Mouse (Mus musculus) myocyte (in vitro differentiated cells): ENCODE measurements around the gene Chrne. TPM values are rescaled to one million over a fixed set of nuclear protein-coding genes. Genes with fewer than 3 reads are reported as not detected.

Experiments used
- H3K27me3 ChIP-seq: one replicate; pipeline ENCODE4 v1.6.1; 2011; ENCODE audit not compliant: control insufficient read depth, insufficient read depth, insufficient read length
- H3K36me3 ChIP-seq: one replicate; pipeline ENCODE4 v1.6.1; 2011; ENCODE audit not compliant: control insufficient read depth, insufficient read depth
- H3K4me2 ChIP-seq: one replicate; pipeline ENCODE4 v1.6.1; 2011; ENCODE audit warnings: low read depth, control low read depth
- H3K4me3 ChIP-seq: one replicate; pipeline ENCODE4 v1.5.1; 2011; ENCODE audit warnings: mild to moderate bottlenecking, control low read depth, moderate library complexity
- H3K79me2 ChIP-seq: one replicate; pipeline ENCODE4 v1.6.1; 2011; ENCODE audit not compliant: control insufficient read depth, insufficient read depth
- H3ac ChIP-seq: one replicate; pipeline ENCODE4 v1.6.1; 2011; ENCODE audit not compliant: control insufficient read depth, insufficient read length
- CEBPB ChIP-seq: IDR thresholded peaks from 2 replicates; pipeline ENCODE4 v1.6.1; 2011; ENCODE audit warnings: mild to moderate bottlenecking, moderate library complexity; ENCODE audit not compliant: poor library complexity, insufficient read depth, severe bottlenecking
- E2F4 ChIP-seq: IDR thresholded peaks from one replicate; pipeline ENCODE4 v1.6.1; 2011; ENCODE audit warnings: mild to moderate bottlenecking, control low read depth, moderate library complexity; ENCODE audit not compliant: insufficient read depth
- MAX ChIP-seq: IDR thresholded peaks from one replicate; pipeline ENCODE4 v1.6.1; 2011; ENCODE audit warnings: low read depth, mild to moderate bottlenecking, control low read depth
- MYOD1 ChIP-seq, 3 experiments: IDR thresholded peaks; one replicate each; pipeline ENCODE4 v1.6.1; 2011; ENCODE audit warnings: control low read depth in 2 of 3, low read depth in 2 of 3, mild to moderate bottlenecking in 2 of 3, moderate library complexity in 1 of 3; ENCODE audit not compliant: insufficient read length in 2 of 3, control insufficient read depth in 1 of 3
- MYOG ChIP-seq, 3 experiments: IDR thresholded peaks; one replicate each; pipeline ENCODE4 v1.6.1; 2011; ENCODE audit warnings: control low read depth in 2 of 3, low read depth in 2 of 3, mild to moderate bottlenecking in 2 of 3; ENCODE audit not compliant: insufficient read length in 2 of 3, control insufficient read depth in 1 of 3, insufficient read depth in 1 of 3
- POLR2A ChIP-seq: IDR thresholded peaks from one replicate; pipeline ENCODE4 v1.6.1; 2011; ENCODE audit warnings: low read depth, mild to moderate bottlenecking, control low read depth, moderate library complexity; ENCODE audit not compliant: insufficient read length
- POLR2AphosphoS2 ChIP-seq: IDR thresholded peaks from one replicate; pipeline ENCODE4 v1.6.1; 2011; ENCODE audit warnings: low read depth, control low read depth; ENCODE audit not compliant: insufficient read length
- REST ChIP-seq: IDR thresholded peaks from one replicate; pipeline ENCODE4 v1.6.1; 2011; ENCODE audit warnings: mild to moderate bottlenecking, control low read depth, moderate library complexity; ENCODE audit not compliant: insufficient read depth, insufficient read length
- SRF ChIP-seq: IDR thresholded peaks from one replicate; pipeline ENCODE4 v1.6.1; 2011; ENCODE audit warnings: low read depth; ENCODE audit not compliant: control insufficient read depth, insufficient read length
- TCF12 ChIP-seq: IDR thresholded peaks from one replicate; pipeline ENCODE4 v1.6.1; 2011; ENCODE audit warnings: mild to moderate bottlenecking, control low read depth; ENCODE audit not compliant: poor library complexity, insufficient read depth, severe bottlenecking
- TCF3 ChIP-seq: IDR thresholded peaks from one replicate; pipeline ENCODE4 v1.6.1; 2011; ENCODE audit warnings: low read depth, control low read depth; ENCODE audit not compliant: insufficient read length
- USF1 ChIP-seq: IDR thresholded peaks from one replicate; pipeline ENCODE4 v1.6.1; 2011; ENCODE audit warnings: low read depth, mild to moderate bottlenecking, control low read depth, moderate library complexity
- polyA plus RNA-seq: library from polyadenylated mRNA; unstranded; fragments of >200 nt; fragmentation: generic; extraction: Trizol; gene quantifications from one replicate; pipeline ENCODE4 v1.2.1, GENCODE M21; 2012; ENCODE audit warnings: missing spikeins

Chrne gene
- polyA plus RNA-seq, 1 experiment, result 5.3 TPM

- Histone ChIP-seq H3K36me3 (no peaks in the 10 kb centered on the region), H3K4me3 (no peak overlapping the region), H3K27me3 (no peaks in the 10 kb centered on the region), H3K79me2 (peaks cover 53% of the 10 kb centered on the region), H3K4me2 (peak overlapping the region; percentile 71), H3ac (no peak overlapping the region)
- no peak for TF ChIP-seq MYOG (IDR thresholded peaks at IDR 0.05; ENCODE audit: control insufficient read depth in 1 of 3, insufficient read depth in 1 of 3, insufficient read length in 2 of 3, low read depth in 2 of 3)
- no peak for TF ChIP-seq MAX
- no peak for TF ChIP-seq REST
- TF ChIP-seq CEBPB, result no peak
- no peak for TF ChIP-seq SRF
- no peak for TF ChIP-seq POLR2A
- no peak for TF ChIP-seq USF1
- TF ChIP-seq MYOD1 (IDR thresholded peaks at IDR 0.05; ENCODE audit: control insufficient read depth in 1 of 3, insufficient read length in 2 of 3, low read depth in 2 of 3), result no peak
- TF ChIP-seq TCF3, result no peak
- TF ChIP-seq TCF12, result no peak
- no peak for TF ChIP-seq E2F4
- TF ChIP-seq POLR2AphosphoS2, result no peak
Measured at GRCm38 (mm10) chr11:70580921-70581320, 38.1 kb downstream of the Chrne start.

DNA sequence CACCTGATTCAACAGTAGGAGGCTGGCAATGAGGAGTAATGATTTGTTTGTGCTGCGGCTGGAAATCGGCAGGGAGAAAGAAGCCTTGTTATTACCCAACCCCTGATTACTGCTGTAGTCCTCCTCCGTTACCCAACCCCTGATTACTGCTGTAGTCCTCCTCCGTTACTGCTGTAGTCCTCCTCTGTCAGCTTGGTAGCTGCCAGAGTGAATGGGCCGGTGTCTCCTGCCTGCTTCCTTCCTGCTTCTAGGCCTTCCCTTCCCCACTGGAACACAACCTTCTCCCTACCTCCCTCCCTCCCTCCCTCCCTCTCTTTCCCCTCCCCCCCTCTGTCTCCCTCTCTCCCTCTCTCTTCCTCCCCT is 38.7 kb downstream of the Chrne start:
- H3K36me3 ChIP-seq, result no peaks in the 10 kb centered on the region
- no peak for TF ChIP-seq USF1
- TF ChIP-seq E2F4, result no peak
- TF ChIP-seq CEBPB, result no peak
- TF ChIP-seq MYOD1 (IDR thresholded peaks at IDR 0.05; ENCODE audit: control insufficient read depth in 1 of 3, insufficient read length in 2 of 3, low read depth in 2 of 3), result no peak
- TF ChIP-seq SRF, result no peak
- no peak for TF ChIP-seq MYOG (IDR thresholded peaks at IDR 0.05; ENCODE audit: control insufficient read depth in 1 of 3, insufficient read depth in 1 of 3, insufficient read length in 2 of 3, low read depth in 2 of 3)

DNA sequence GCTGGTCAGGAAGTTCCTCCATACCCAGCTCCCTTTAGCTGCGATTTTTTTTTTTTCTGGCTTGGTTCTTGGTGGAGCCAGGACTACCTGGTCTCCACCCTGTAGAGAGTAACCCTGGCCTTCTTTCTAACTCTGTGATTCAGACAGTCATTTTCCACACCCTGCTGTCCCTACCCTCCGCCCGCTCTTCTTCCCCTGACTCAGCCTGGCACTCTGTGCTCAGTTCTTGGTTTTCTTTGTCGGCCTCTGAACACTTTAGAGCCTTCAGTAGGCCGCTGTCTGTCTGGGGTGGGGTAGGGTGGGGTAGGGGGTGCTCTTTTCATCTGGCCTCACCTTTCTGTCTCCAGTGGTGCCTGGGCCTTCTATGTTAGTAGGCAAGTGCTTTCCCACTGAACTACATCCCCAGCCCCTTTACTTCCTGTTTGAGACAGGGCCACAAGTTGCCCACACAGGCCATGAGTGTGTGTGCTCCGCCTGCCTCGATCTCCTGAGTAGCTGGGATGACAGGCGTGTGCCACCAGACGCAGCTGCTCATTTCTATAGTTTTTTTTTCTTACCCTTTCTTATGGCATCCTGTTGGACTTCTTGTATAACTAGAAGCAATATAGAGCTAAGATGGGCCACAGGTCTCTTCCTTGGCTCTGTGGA is 39.2 kb downstream of the Chrne start:
- no peak for TF ChIP-seq TCF12
- TF ChIP-seq MAX, result no peak
- no peak for TF ChIP-seq CEBPB
- peak in 2 of 3 experiments; percentile 8 to 40 for TF ChIP-seq MYOD1 (IDR thresholded peaks at IDR 0.05; ENCODE audit: control insufficient read depth in 1 of 3, insufficient read length in 2 of 3, low read depth in 2 of 3)
- Histone ChIP-seq H3K4me3 (no peak overlapping the region), H3K4me2 (peak overlapping the region; percentile 71), H3K79me2 (peaks cover 61% of the 10 kb centered on the region), H3K27me3 (no peaks in the 10 kb centered on the region), H3ac (no peak overlapping the region), H3K36me3 (no peaks in the 10 kb centered on the region)

More for the DNA sequence above, 38.7 kb downstream of the Chrne start:
- H3K4me3 ChIP-seq, result no peak overlapping the region
- H3K4me2 ChIP-seq, result peak overlapping the region; percentile 71
- no peak overlapping the region for H3ac ChIP-seq
- H3K79me2 ChIP-seq, result peaks cover 56% of the 10 kb centered on the region
- no peaks in the 10 kb centered on the region for H3K27me3 ChIP-seq

GRCm38 (mm10) chr11:70578962-70579361 is 40.1 kb downstream of the Chrne start:
- no peak overlapping the region for H3ac ChIP-seq
- no peak overlapping the region for H3K4me3 ChIP-seq
- TF ChIP-seq TCF3 (no peak), USF1 (no peak), REST (no peak), POLR2AphosphoS2 (no peak), CEBPB (no peak), POLR2A (no peak), MAX (no peak), SRF (no peak)
- H3K27me3 ChIP-seq, result no peaks in the 10 kb centered on the region
- H3K4me2 ChIP-seq, result peak overlapping the region; percentile 71
- H3K79me2 ChIP-seq, result peaks cover 67% of the 10 kb centered on the region
- no peaks in the 10 kb centered on the region for H3K36me3 ChIP-seq

GRCm38 (mm10) chr11:70577201-70577600 is 41.8 kb downstream of the Chrne start:
- Histone ChIP-seq H3K79me2 (peaks cover 71% of the 10 kb centered on the region), H3K36me3 (no peaks in the 10 kb centered on the region), H3K4me2 (peak overlapping the region; percentile 73), H3K27me3 (no peaks in the 10 kb centered on the region), H3K4me3 (no peak overlapping the region), H3ac (no peak overlapping the region)
- TF ChIP-seq TCF3, result no peak
- TF ChIP-seq SRF, result no peak
- TF ChIP-seq TCF12, result no peak
- TF ChIP-seq E2F4, result no peak
- peak in 1 of 3 experiments; percentile 31 for TF ChIP-seq MYOG (IDR thresholded peaks at IDR 0.05; ENCODE audit: control insufficient read depth in 1 of 3, insufficient read depth in 1 of 3, insufficient read length in 2 of 3, low read depth in 2 of 3)
- TF ChIP-seq MYOD1 (IDR thresholded peaks at IDR 0.05; ENCODE audit: control insufficient read depth in 1 of 3, insufficient read length in 2 of 3, low read depth in 2 of 3), result peak in 2 of 3 experiments; percentile 23 to 74
- TF ChIP-seq MAX, result no peak
- TF ChIP-seq POLR2AphosphoS2, result no peak
- no peak for TF ChIP-seq POLR2A
- TF ChIP-seq USF1, result no peak
- no peak for TF ChIP-seq CEBPB
- no peak for TF ChIP-seq REST
